Mouse (Mus musculus): ENCODE data around the gene Ric1. TPM values are rescaled to one million over a fixed set of nuclear protein-coding genes. Genes with fewer than 3 reads are reported as not detected.
A peak's percentile ranks its signal among the peaks of the same experiment; 100 is the strongest.

Ric1 gene
- total RNA-seq (2014; rRNA removed) (35.0 and 38.0 TPM in 2 replicates), polyA plus RNA-seq (2015; fragmentation: Nextera tagmentation; extraction: Ambion mirVana) (7.9 and 10.4 TPM in 2 replicates)

- WGBS = 2% methylated on average over 71 of the region's 80 CpGs
- ATAC-seq (peak; percentile 98), DNase-seq (peak; percentile 91)
- no peaks in the 10 kb centered on the region for H3K27me3 ChIP-seq (ENCODE audit: insufficient read depth, low read length)
- H3K9me3 ChIP-seq (ENCODE audit: low read length) = no peaks in the 10 kb centered on the region
- H3K4me1 ChIP-seq (ENCODE audit: insufficient read depth) = 0 out of 2 replicates have a peak, but pooled peaks cover 5% of the 10 kb centered on the region
- no peaks in the 10 kb centered on the region for H3K36me3 ChIP-seq (ENCODE audit: insufficient read depth)
- peak within 1 kb of the TSS; percentile 90 for H3K27ac ChIP-seq (ENCODE audit: low read depth, low read length)
- H3K4me3 ChIP-seq (ENCODE audit: low read depth, low read length) = peak within 1 kb of the TSS; percentile 82
- TF ChIP-seq CTCF (IDR thresholded peaks at IDR 0.05; ENCODE audit: low read depth) = no peak
- peak within 1 kb of the TSS; percentile 78 for H3K9ac ChIP-seq
- H3K4me2 ChIP-seq (ENCODE audit: low read depth) = peak within 1 kb of the TSS; percentile 88
Observed at GRCm38 (mm10) chr19:29521637-29522435, at the start of gene Ric1. TSS of gene Ric1 (plus strand) at chr19:29522282.

- WGBS = 84% methylated on average over 8 of the region's 8 CpGs
- H3K4me1 ChIP-seq (ENCODE audit: insufficient read depth) = no peaks in the 10 kb centered on the region
- H3K9me3 ChIP-seq (ENCODE audit: low read length) = no peaks in the 10 kb centered on the region
- no peak overlapping the region for H3K9ac ChIP-seq
- ATAC-seq (no peak), DNase-seq (no peak)
- no peak for TF ChIP-seq CTCF (IDR thresholded peaks at IDR 0.05; ENCODE audit: low read depth)
- no peaks in the 10 kb centered on the region for H3K27me3 ChIP-seq (ENCODE audit: insufficient read depth, low read length)
- no peaks in the 10 kb centered on the region for H3K36me3 ChIP-seq (ENCODE audit: insufficient read depth)
- H3K27ac ChIP-seq (ENCODE audit: low read depth, low read length) = no peak overlapping the region
- H3K4me3 ChIP-seq (ENCODE audit: low read depth, low read length) = no peak overlapping the region
- no peak overlapping the region for H3K4me2 ChIP-seq (ENCODE audit: low read depth)
Observed at GRCm38 (mm10) chr19:29472424-29472823, 49.7 kb upstream of the Ric1 start.

- Histone ChIP-seq H3K4me1 (ENCODE audit: insufficient read depth) (no peaks in the 10 kb centered on the region), H3K4me2 (ENCODE audit: low read depth) (no peak overlapping the region), H3K27ac (ENCODE audit: low read depth, low read length) (no peak overlapping the region), H3K9me3 (ENCODE audit: low read length) (no peaks in the 10 kb centered on the region), H3K27me3 (ENCODE audit: insufficient read depth, low read length) (no peaks in the 10 kb centered on the region), H3K36me3 (ENCODE audit: insufficient read depth) (no peaks in the 10 kb centered on the region), H3K9ac (no peak overlapping the region), H3K4me3 (ENCODE audit: low read depth, low read length) (no peak overlapping the region)
- 94% methylated on average over 5 of the region's 5 CpGs for WGBS
- ATAC-seq (no peak), DNase-seq (no peak)
- TF ChIP-seq CTCF (IDR thresholded peaks at IDR 0.05; ENCODE audit: low read depth) = no peak
Observed at GRCm38 (mm10) chr19:29472946-29473345, 49.1 kb upstream of the Ric1 start.

GRCm38 (mm10) chr19:29474803-29475202, 47.3 kb upstream of the Ric1 start:
- Histone ChIP-seq H3K27ac (ENCODE audit: low read depth, low read length) (no peak overlapping the region), H3K4me1 (ENCODE audit: insufficient read depth) (no peaks in the 10 kb centered on the region), H3K9me3 (ENCODE audit: low read length) (no peaks in the 10 kb centered on the region), H3K36me3 (ENCODE audit: insufficient read depth) (no peaks in the 10 kb centered on the region), H3K9ac (no peak overlapping the region), H3K4me3 (ENCODE audit: low read depth, low read length) (no peak overlapping the region), H3K27me3 (ENCODE audit: insufficient read depth, low read length) (no peaks in the 10 kb centered on the region), H3K4me2 (ENCODE audit: low read depth) (no peak overlapping the region)
- DNase-seq = no peak
- no peak for TF ChIP-seq CTCF (IDR thresholded peaks at IDR 0.05; ENCODE audit: low read depth)
- ATAC-seq = no peak
- 61% methylated on average over 2 of the region's 2 CpGs for WGBS

- Histone ChIP-seq H3K4me1 (ENCODE audit: insufficient read depth) (no peaks in the 10 kb centered on the region), H3K4me2 (ENCODE audit: low read depth) (no peak overlapping the region), H3K9me3 (ENCODE audit: low read length) (no peaks in the 10 kb centered on the region), H3K36me3 (ENCODE audit: insufficient read depth) (no peaks in the 10 kb centered on the region), H3K27ac (ENCODE audit: low read depth, low read length) (no peak overlapping the region), H3K9ac (no peak overlapping the region), H3K4me3 (ENCODE audit: low read depth, low read length) (no peak overlapping the region), H3K27me3 (ENCODE audit: insufficient read depth, low read length) (no peaks in the 10 kb centered on the region)
- no peak for TF ChIP-seq CTCF (IDR thresholded peaks at IDR 0.05; ENCODE audit: low read depth)
- ATAC-seq = no peak
- WGBS = 88% methylated on average over 4 of the region's 4 CpGs
- no peak for DNase-seq
Observed at GRCm38 (mm10) chr19:29475210-29475620, 46.9 kb upstream of the Ric1 start.

- no peak overlapping the region for H3K4me3 ChIP-seq (ENCODE audit: low read depth, low read length)
- no peak overlapping the region for H3K27ac ChIP-seq (ENCODE audit: low read depth, low read length)
- H3K36me3 ChIP-seq (ENCODE audit: insufficient read depth) = no peaks in the 10 kb centered on the region
- H3K4me1 ChIP-seq (ENCODE audit: insufficient read depth) = no peaks in the 10 kb centered on the region
- no peak for ATAC-seq
- WGBS = 28% methylated on average over 4 of the region's 4 CpGs
- TF ChIP-seq CTCF (IDR thresholded peaks at IDR 0.05; ENCODE audit: low read depth) = no peak
- H3K4me2 ChIP-seq (ENCODE audit: low read depth) = no peak overlapping the region
- no peaks in the 10 kb centered on the region for H3K27me3 ChIP-seq (ENCODE audit: insufficient read depth, low read length)
- no peaks in the 10 kb centered on the region for H3K9me3 ChIP-seq (ENCODE audit: low read length)
- DNase-seq = no peak
- no peak overlapping the region for H3K9ac ChIP-seq
Observed at GRCm38 (mm10) chr19:29478598-29478997, 43.5 kb upstream of the Ric1 start.

GRCm38 (mm10) chr19:29481578-29481977, 40.5 kb upstream of the Ric1 start:
- Histone ChIP-seq H3K4me1 (ENCODE audit: insufficient read depth) (no peaks in the 10 kb centered on the region), H3K4me3 (ENCODE audit: low read depth, low read length) (no peak overlapping the region), H3K9me3 (ENCODE audit: low read length) (no peaks in the 10 kb centered on the region), H3K4me2 (ENCODE audit: low read depth) (no peak overlapping the region), H3K27me3 (ENCODE audit: insufficient read depth, low read length) (no peaks in the 10 kb centered on the region), H3K27ac (ENCODE audit: low read depth, low read length) (no peak overlapping the region), H3K9ac (no peak overlapping the region), H3K36me3 (ENCODE audit: insufficient read depth) (no peaks in the 10 kb centered on the region)
- no peak for TF ChIP-seq CTCF (IDR thresholded peaks at IDR 0.05; ENCODE audit: low read depth)
- no peak for ATAC-seq
- no peak for DNase-seq
- 69% methylated on average over 6 of the region's 6 CpGs for WGBS
